Mouse (Mus musculus): ENCODE data around the gene Plscr2. TPM values are rescaled to one million over a fixed set of nuclear protein-coding genes. Genes with fewer than 3 reads are reported as not detected.

The Plscr2 gene
- total RNA-seq, 2 experiments from 2014 or later, result 1.1 to 1.2 TPM

- no peak for DNase-seq (ENCODE audit: low spot score in 2 of 2)
Observed at GRCm38 (mm10) chr9:92337661-92338060, 62.3 kb downstream of the Plscr2 start.

GRCm38 (mm10) chr9:92338954-92339353 lies 63.6 kb downstream of the Plscr2 start:
- DNase-seq (ENCODE audit: low spot score in 2 of 2), result no peak

Small RNAs within 50 kb of the gene (microRNA-seq; reads per million reads assigned to microRNA genes)
- 0 reads per million in 2 experiments for gene Mir6386

Other genes starting within 250 kb of the Plscr2 start
- gene Plscr5, start 82.7 kb upstream of the Plscr2 start, total RNA-seq (2021), result under 1 TPM; 0.29 to 0.62 TPM
- gene Plscr1, start 25.9 kb upstream of the Plscr2 start, total RNA-seq (2021), result 1 to 10 TPM; 1.7 to 1.8 TPM
- not detected for gene 1700057G04Rik, start 33.8 kb downstream of the Plscr2 start, total RNA-seq (2021)
- gene Plscr4, start 181.8 kb downstream of the Plscr2 start, total RNA-seq (2021), result 1 to 10 TPM; 2.0 to 2.1 TPM